Mouse (Mus musculus): ENCODE results near the gene Fam243.
A peak's percentile ranks its signal among the peaks of the same experiment; 100 is the strongest.

DNA sequence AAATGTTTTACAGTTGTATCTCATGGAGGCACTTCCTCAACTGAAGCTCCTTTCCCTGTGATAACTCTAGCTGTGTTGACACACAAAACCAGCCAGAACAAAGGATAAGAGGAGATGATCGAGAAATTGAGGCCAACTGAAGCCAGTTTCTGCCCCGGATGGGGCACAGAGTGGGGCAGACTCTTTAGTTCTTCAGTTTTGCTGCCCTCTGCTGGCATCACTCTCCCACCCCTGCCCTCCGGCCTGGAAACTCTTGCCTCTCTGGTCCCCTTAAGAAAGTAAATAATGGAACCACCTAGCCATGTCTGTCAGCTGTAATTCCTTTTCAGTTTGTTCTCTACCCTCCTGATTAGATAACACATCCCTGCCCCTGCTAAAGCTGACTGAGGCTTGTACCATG lies 13.3 kb downstream of the Fam243 start:
- TF ChIP-seq GABPA (IDR thresholded peaks at IDR 0.05; ENCODE audit: low read depth, low read length) (no peak), TCF12 (IDR thresholded peaks at IDR 0.05; ENCODE audit: low read depth, low read length) (no peak), MAX (IDR thresholded peaks at IDR 0.05; ENCODE audit: low read length) (no peak), CTCF (IDR thresholded peaks at IDR 0.05 in 2 of 3, conservative IDR thresholded peaks at IDR 0.05 in 1 of 3; ENCODE audit: control insufficient read depth in 1 of 3, insufficient read depth in 1 of 3, low read depth in 2 of 3, low read length in 3 of 3, poor library complexity in 1 of 3, severe bottlenecking in 1 of 3) (peak in 2 of 3 experiments; percentile 6 to 47; a peak in 3 of 6 replicates), HCFC1 (IDR thresholded peaks at IDR 0.05; ENCODE audit: low read depth, low read length) (no peak)

Data from MEL (cell line).